Mouse (Mus musculus): Measurements from ENCODE around the gene Prdm2. TPM values are rescaled to one million over a fixed set of nuclear protein-coding genes. Genes with fewer than 3 reads are reported as not detected.

Prdm2 gene
- polyA plus RNA-seq, 1 experiment from 2014 or later: 8.9 TPM

GRCm38 (mm10) chr4:143112439-143112838 lies 100.4 kb downstream of the Prdm2 start:
- Histone ChIP-seq H3K4me3 (replicated peaks; ENCODE audit: low read length) (no peak overlapping the region), H3K27me3 (ENCODE audit: control insufficient read depth, insufficient read depth, low read length) (no peaks in the 10 kb centered on the region), H3K27ac (ENCODE audit: low read length) (no peak overlapping the region), H3K4me2 (ENCODE audit: low read depth, low read length) (no peak overlapping the region), H3K36me3 (ENCODE audit: control insufficient read depth, insufficient read depth, low read length) (no peaks in the 10 kb centered on the region), H3K4me1 (ENCODE audit: control insufficient read depth, insufficient read depth, low read length) (peaks cover 3% of the 10 kb centered on the region), H3K9ac (ENCODE audit: low read length) (no peak overlapping the region), H3K9me3 (replicated peaks; ENCODE audit: control insufficient read depth, low read length) (no peaks in the 10 kb centered on the region)
- 89% methylated on average over 2 of the region's 2 CpGs for WGBS
- ATAC-seq (ENCODE audit: insufficient read depth, low FRiP score): no peak

DNA sequence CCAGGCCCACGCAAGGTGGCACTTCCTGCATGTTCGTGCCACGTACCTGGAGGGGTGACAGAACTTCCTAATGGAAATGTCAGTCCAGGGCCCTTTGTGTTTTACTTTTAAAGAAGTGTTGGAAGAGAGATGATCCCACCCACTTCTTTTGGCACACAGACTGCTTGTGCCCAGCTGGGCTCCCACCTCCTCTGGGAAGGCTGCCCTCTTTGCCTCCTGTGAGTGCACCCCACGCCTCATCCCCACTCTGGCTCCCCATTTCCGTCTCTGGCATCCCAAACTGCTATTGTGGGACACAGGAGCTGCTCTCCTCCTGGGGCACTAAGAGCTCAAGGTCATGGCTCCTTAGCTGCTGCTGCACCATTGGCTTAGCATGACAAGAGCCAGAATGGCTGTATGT lies 100.9 kb downstream of the Prdm2 start:
- no peak overlapping the region for H3K27ac ChIP-seq (ENCODE audit: low read length)
- no peaks in the 10 kb centered on the region for H3K9me3 ChIP-seq (replicated peaks; ENCODE audit: control insufficient read depth, low read length)
- 86% methylated on average over 5 of the region's 5 CpGs for WGBS
- H3K4me3 ChIP-seq (replicated peaks; ENCODE audit: low read length): no peak overlapping the region
- H3K9ac ChIP-seq (ENCODE audit: low read length): no peak overlapping the region
- H3K4me2 ChIP-seq (ENCODE audit: low read depth, low read length): no peak overlapping the region
- H3K36me3 ChIP-seq (ENCODE audit: control insufficient read depth, insufficient read depth, low read length): no peaks in the 10 kb centered on the region
- ATAC-seq (ENCODE audit: insufficient read depth, low FRiP score): no peak
- peaks cover 3% of the 10 kb centered on the region for H3K4me1 ChIP-seq (ENCODE audit: control insufficient read depth, insufficient read depth, low read length)
- H3K27me3 ChIP-seq (ENCODE audit: control insufficient read depth, insufficient read depth, low read length): no peaks in the 10 kb centered on the region

DNA sequence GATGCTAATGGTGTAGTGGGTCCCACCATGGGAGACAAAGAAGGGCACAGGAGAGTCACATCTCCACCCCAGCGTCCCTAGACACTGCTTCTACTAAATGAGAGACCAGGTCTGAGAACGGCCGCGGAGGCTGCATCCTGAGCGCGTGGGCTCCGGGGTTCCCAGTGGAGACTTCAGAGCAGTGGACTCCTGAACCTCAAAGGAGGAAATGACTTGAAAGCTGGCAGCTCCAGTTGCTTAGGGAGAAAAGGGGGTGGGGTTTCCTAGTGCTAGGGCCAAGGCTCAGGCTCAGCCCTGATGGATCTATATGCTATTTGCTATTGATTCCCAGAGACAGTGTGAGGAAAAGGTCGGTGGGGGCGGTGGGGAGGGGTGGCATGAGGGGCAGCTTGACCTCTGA lies 104.2 kb downstream of the Prdm2 start:
- no peak overlapping the region for H3K4me2 ChIP-seq (ENCODE audit: low read depth, low read length)
- WGBS: 61% methylated on average over 9 of the region's 9 CpGs
- ATAC-seq (ENCODE audit: insufficient read depth, low FRiP score): no peak

GRCm38 (mm10) chr4:143106971-143107370 lies 105.8 kb downstream of the Prdm2 start:
- no peak overlapping the region for H3K4me2 ChIP-seq (ENCODE audit: low read depth, low read length)

More for the DNA sequence above, 104.2 kb downstream of the Prdm2 start:
- no peak overlapping the region for H3K27ac ChIP-seq (ENCODE audit: low read length)
- H3K9me3 ChIP-seq (replicated peaks; ENCODE audit: control insufficient read depth, low read length): no peaks in the 10 kb centered on the region
- H3K4me1 ChIP-seq (ENCODE audit: control insufficient read depth, insufficient read depth, low read length): peaks cover 3% of the 10 kb centered on the region
- H3K9ac ChIP-seq (ENCODE audit: low read length): no peak overlapping the region
- H3K27me3 ChIP-seq (ENCODE audit: control insufficient read depth, insufficient read depth, low read length): no peaks in the 10 kb centered on the region
- no peak overlapping the region for H3K4me3 ChIP-seq (replicated peaks; ENCODE audit: low read length)
- no peaks in the 10 kb centered on the region for H3K36me3 ChIP-seq (ENCODE audit: control insufficient read depth, insufficient read depth, low read length)

GRCm38 (mm10) chr4:143106566-143106965 lies 106.2 kb downstream of the Prdm2 start:
- no peak overlapping the region for H3K9ac ChIP-seq (ENCODE audit: low read length)
- no peak overlapping the region for H3K4me2 ChIP-seq (ENCODE audit: low read depth, low read length)
- no peak for ATAC-seq (ENCODE audit: insufficient read depth, low FRiP score)
- 77% methylated on average over 2 of the region's 2 CpGs for WGBS
- no peaks in the 10 kb centered on the region for H3K27me3 ChIP-seq (ENCODE audit: control insufficient read depth, insufficient read depth, low read length)
- no peaks in the 10 kb centered on the region for H3K36me3 ChIP-seq (ENCODE audit: control insufficient read depth, insufficient read depth, low read length)
- H3K27ac ChIP-seq (ENCODE audit: low read length): no peak overlapping the region
- no peaks in the 10 kb centered on the region for H3K9me3 ChIP-seq (replicated peaks; ENCODE audit: control insufficient read depth, low read length)
- H3K4me3 ChIP-seq (replicated peaks; ENCODE audit: low read length): no peak overlapping the region
- peaks cover 3% of the 10 kb centered on the region for H3K4me1 ChIP-seq (ENCODE audit: control insufficient read depth, insufficient read depth, low read length)

More at GRCm38 (mm10) chr4:143106971-143107370, 105.8 kb downstream of the Prdm2 start:
- Histone ChIP-seq H3K4me3 (replicated peaks; ENCODE audit: low read length) (no peak overlapping the region), H3K27ac (ENCODE audit: low read length) (no peak overlapping the region), H3K27me3 (ENCODE audit: control insufficient read depth, insufficient read depth, low read length) (no peaks in the 10 kb centered on the region), H3K9me3 (replicated peaks; ENCODE audit: control insufficient read depth, low read length) (no peaks in the 10 kb centered on the region), H3K36me3 (ENCODE audit: control insufficient read depth, insufficient read depth, low read length) (no peaks in the 10 kb centered on the region), H3K4me1 (ENCODE audit: control insufficient read depth, insufficient read depth, low read length) (peaks cover 3% of the 10 kb centered on the region), H3K9ac (ENCODE audit: low read length) (no peak overlapping the region)
- WGBS: 80% methylated on average over 6 of the region's 6 CpGs
- ATAC-seq (ENCODE audit: insufficient read depth, low FRiP score): no peak

DNA sequence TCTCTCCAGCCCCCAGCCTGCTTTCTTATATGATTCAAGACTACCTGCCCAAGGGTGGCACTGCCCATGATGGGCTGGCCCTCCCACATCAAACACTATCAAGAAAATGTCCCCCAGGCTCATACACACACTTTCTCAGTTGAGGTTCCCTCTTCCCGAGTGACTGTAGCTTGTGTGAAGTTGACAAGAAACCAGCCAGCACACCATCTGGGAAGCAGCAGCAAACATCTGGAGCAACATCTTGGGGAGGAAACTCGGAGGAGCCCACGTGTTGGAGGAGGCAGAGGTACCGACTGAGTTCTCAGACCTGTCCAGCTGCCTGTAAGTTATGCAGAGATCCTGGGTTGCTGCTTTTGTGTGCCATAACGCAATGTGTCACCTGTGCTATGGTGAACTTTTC lies 108.1 kb downstream of the Prdm2 start:
- no peak overlapping the region for H3K4me2 ChIP-seq (ENCODE audit: low read depth, low read length)
- no peak overlapping the region for H3K27ac ChIP-seq (ENCODE audit: low read length)
- H3K27me3 ChIP-seq (ENCODE audit: control insufficient read depth, insufficient read depth, low read length): no peaks in the 10 kb centered on the region
- H3K36me3 ChIP-seq (ENCODE audit: control insufficient read depth, insufficient read depth, low read length): no peaks in the 10 kb centered on the region
- 67% methylated on average over 5 of the region's 5 CpGs for WGBS
- H3K9me3 ChIP-seq (replicated peaks; ENCODE audit: control insufficient read depth, low read length): no peaks in the 10 kb centered on the region
- H3K4me3 ChIP-seq (replicated peaks; ENCODE audit: low read length): no peak overlapping the region
- peaks cover 3% of the 10 kb centered on the region for H3K4me1 ChIP-seq (ENCODE audit: control insufficient read depth, insufficient read depth, low read length)
- no peak for ATAC-seq (ENCODE audit: insufficient read depth, low FRiP score)
- no peak overlapping the region for H3K9ac ChIP-seq (ENCODE audit: low read length)

- Histone ChIP-seq H3K27ac (ENCODE audit: low read length) (no peak overlapping the region), H3K9ac (ENCODE audit: low read length) (no peak overlapping the region), H3K4me3 (replicated peaks; ENCODE audit: low read length) (no peak overlapping the region), H3K36me3 (ENCODE audit: control insufficient read depth, insufficient read depth, low read length) (no peaks in the 10 kb centered on the region), H3K27me3 (ENCODE audit: control insufficient read depth, insufficient read depth, low read length) (no peaks in the 10 kb centered on the region), H3K4me1 (ENCODE audit: control insufficient read depth, insufficient read depth, low read length) (peaks cover 3% of the 10 kb centered on the region), H3K4me2 (ENCODE audit: low read depth, low read length) (no peak overlapping the region), H3K9me3 (replicated peaks; ENCODE audit: control insufficient read depth, low read length) (no peaks in the 10 kb centered on the region)
- ATAC-seq (ENCODE audit: insufficient read depth, low FRiP score): no peak
- WGBS: 72% methylated on average over 2 of the region's 2 CpGs
Observed at GRCm38 (mm10) chr4:143103811-143104210, 109.0 kb downstream of the Prdm2 start.

DNA sequence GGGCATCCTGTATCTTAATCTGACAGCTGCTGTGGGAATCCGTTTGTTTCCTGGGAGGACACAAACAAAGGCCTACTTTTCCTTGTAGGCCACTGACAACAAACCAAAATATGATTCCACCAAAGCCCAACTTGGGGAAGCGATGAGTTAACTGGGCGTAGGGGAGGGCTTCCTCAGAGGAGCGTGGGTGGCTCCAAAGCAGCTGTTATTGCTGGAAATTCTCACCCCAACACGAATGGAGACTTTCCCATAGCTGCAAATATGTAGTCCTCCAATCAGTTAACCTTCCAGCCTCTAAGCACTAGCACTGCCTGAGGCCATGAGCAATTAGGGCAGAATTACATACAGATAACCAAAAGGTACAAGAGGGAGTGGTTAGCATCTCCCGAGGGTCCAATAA lies 112.6 kb downstream of the Prdm2 start:
- no peak for ATAC-seq (ENCODE audit: insufficient read depth, low FRiP score)
- H3K27ac ChIP-seq (ENCODE audit: low read length): no peak overlapping the region
- 53% methylated on average over 6 of the region's 6 CpGs for WGBS
- no peaks in the 10 kb centered on the region for H3K36me3 ChIP-seq (ENCODE audit: control insufficient read depth, insufficient read depth, low read length)
- no peak overlapping the region for H3K4me3 ChIP-seq (replicated peaks; ENCODE audit: low read length)
- no peaks in the 10 kb centered on the region for H3K9me3 ChIP-seq (replicated peaks; ENCODE audit: control insufficient read depth, low read length)
- H3K9ac ChIP-seq (ENCODE audit: low read length): no peak overlapping the region
- no peaks in the 10 kb centered on the region for H3K27me3 ChIP-seq (ENCODE audit: control insufficient read depth, insufficient read depth, low read length)
- H3K4me2 ChIP-seq (ENCODE audit: low read depth, low read length): no peak overlapping the region
- no peaks in the 10 kb centered on the region for H3K4me1 ChIP-seq (ENCODE audit: control insufficient read depth, insufficient read depth, low read length)

DNA sequence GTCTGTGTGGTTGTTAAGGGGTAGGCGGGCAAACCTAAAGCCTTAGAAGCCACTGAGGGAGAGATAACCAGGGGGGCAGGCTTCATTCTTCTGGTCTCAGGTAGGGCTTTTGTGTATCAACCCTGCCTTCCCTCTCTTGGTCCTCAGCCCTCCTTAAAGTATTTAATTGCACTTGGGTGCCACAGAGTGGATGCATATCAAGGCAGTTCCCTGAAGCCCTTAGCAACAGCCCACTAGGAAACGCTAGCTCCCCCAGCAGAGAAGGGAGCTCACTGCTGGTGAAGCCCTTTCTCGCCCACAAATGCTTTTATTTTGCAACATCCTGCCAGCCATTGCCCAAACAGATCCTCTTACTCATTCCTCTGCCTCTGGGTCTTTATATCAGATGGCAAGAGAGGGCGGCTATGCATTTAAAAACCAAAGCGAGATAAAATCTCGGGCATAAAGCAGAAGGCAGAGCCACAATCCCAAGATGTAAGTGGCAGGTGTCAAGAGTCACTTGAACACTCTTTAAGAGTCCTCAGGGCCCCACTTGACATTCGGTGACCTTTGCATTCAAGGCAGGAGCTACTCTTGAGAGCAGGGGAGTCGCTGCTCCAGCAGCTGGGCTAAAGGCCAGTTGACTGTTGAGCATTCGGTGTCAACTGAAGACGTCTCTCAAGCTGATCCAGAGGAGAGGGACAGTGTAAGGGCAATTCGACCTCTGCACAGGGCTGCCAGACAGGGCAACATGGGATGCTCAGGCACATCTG lies 113.3 kb downstream of the Prdm2 start:
- Histone ChIP-seq H3K4me1 (ENCODE audit: control insufficient read depth, insufficient read depth, low read length) (no peaks in the 10 kb centered on the region), H3K9me3 (replicated peaks; ENCODE audit: control insufficient read depth, low read length) (no peaks in the 10 kb centered on the region), H3K27ac (ENCODE audit: low read length) (no peak overlapping the region), H3K27me3 (ENCODE audit: control insufficient read depth, insufficient read depth, low read length) (no peaks in the 10 kb centered on the region), H3K9ac (ENCODE audit: low read length) (no peak overlapping the region), H3K36me3 (ENCODE audit: control insufficient read depth, insufficient read depth, low read length) (no peaks in the 10 kb centered on the region), H3K4me3 (replicated peaks; ENCODE audit: low read length) (no peak overlapping the region), H3K4me2 (ENCODE audit: low read depth, low read length) (no peak overlapping the region)
- WGBS: 52% methylated on average over 11 of the region's 11 CpGs
- ATAC-seq (ENCODE audit: insufficient read depth, low FRiP score): no peak
